Mouse (Mus musculus) cerebellum, adult 2 months (tissue): ENCODE data around the gene Hif3a.

ENCODE experiments used
- CTCF ChIP-seq: fragments of 200-500 bp; IDR thresholded peaks from 2 replicates; pipeline ENCODE4 v1.5.1; 2011; ENCODE audit warnings: low read depth, mild to moderate bottlenecking, control low read depth, low read length, moderate library complexity, borderline replicate concordance; ENCODE audit not compliant: insufficient read depth
- POLR2A ChIP-seq: fragments of 200-500 bp; IDR thresholded peaks from 2 replicates; pipeline ENCODE4 v1.6.1; 2011; ENCODE audit warnings: low read length, control low read depth, borderline replicate concordance; ENCODE audit not compliant: insufficient read depth

DNA sequence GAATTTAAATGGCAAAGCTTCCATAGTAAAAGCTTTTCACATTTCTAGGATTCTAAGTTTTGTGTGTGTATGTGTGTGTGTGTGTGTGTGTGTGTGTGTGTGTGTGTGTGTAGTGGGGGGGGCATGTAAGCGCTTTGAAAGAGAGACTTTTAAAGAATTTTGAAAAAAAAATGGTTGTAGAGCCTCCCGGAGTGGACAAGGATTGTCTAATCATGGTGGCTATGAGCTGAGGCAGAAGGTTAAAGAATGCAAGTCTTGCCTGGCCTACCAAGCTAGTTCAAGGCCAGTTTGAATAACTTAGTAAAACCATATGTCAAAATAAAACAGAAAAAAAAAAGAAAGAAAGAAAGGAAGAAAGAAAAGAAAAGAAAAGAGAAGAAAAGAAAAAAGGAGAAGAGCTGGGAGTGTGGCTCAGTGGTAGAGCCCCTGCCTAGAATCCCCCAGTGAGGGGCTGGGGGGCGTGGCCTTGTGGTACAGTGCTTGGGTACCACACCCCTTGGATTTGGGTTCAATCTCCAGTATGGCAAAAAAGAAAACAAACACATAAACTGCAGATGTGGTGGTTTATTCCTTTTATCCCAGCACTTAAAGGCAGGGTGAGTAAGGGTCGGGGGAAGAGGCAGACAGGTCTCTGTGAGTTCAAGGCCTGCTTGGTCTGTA lies 6.8 kb downstream of the Hif3a start:
- TF ChIP-seq CTCF (no peak), POLR2A (no peak)
